Mouse (Mus musculus) heart, adult 2 months (tissue): ENCODE measurements at regions not wholly inside any gene's neighbourhood (a gene's known extent, or its start where the extent isn't known, plus 50 kb on each side); places are given as distances from the start of the nearest gene placed in this dataset.

Experiments
- DNase-seq, 2 experiments: peaks; one replicate each; pipeline ENCODE4 v3.0.0; 2021
- H3K27ac ChIP-seq: fragments of 200-600 bp; 2 replicates; pipeline ENCODE4 v1.8.1; 2022
- H3K27me3 ChIP-seq: fragments of 200-500 bp; 2 replicates; pipeline ENCODE4 v1.6.1; 2012; ENCODE audit warnings: mild to moderate bottlenecking, low read length, inconsistent platforms, mixed read lengths; ENCODE audit not compliant: control insufficient read depth, insufficient read depth
- H3K36me3 ChIP-seq: fragments of 200-500 bp; 2 replicates; pipeline ENCODE4 v1.6.1; 2012; ENCODE audit warnings: low read length, inconsistent platforms; ENCODE audit not compliant: control insufficient read depth, insufficient read depth
- H3K4me1 ChIP-seq: fragments of 200-500 bp; 2 replicates; pipeline ENCODE4 v1.6.1; 2011; ENCODE audit warnings: low read length; ENCODE audit not compliant: control insufficient read depth, insufficient read depth
- H3K4me3 ChIP-seq: fragments of 200-600 bp; 2 replicates; pipeline ENCODE4 v1.8.1; 2022
- H3K79me2 ChIP-seq: fragments of 200-500 bp; replicated peaks from 2 replicates; pipeline ENCODE4 v1.6.1; 2012; ENCODE audit warnings: mild to moderate bottlenecking, inconsistent platforms, low read length, moderate library complexity, mixed read lengths; ENCODE audit not compliant: control insufficient read depth, insufficient read depth
- H3K9ac ChIP-seq: fragments of 200-500 bp; 2 replicates; pipeline ENCODE4 v1.6.1; 2012; ENCODE audit warnings: low read depth, mild to moderate bottlenecking, control low read depth, inconsistent platforms, low read length, mixed read lengths
- CTCF ChIP-seq: fragments of 200-600 bp; IDR thresholded peaks from 2 replicates; pipeline ENCODE4 v1.8.1; 2022; ENCODE audit warnings: antibody characterized with exemption, mild to moderate bottlenecking, moderate library complexity
- EP300 ChIP-seq: fragments of 200-500 bp; IDR thresholded peaks from 2 replicates; pipeline ENCODE4 v1.6.1; 2011; ENCODE audit warnings: low read depth, low read length, control low read depth; ENCODE audit not compliant: insufficient read depth
- POLR2A ChIP-seq: fragments of 200-500 bp; IDR thresholded peaks from 2 replicates; pipeline ENCODE4 v1.6.1; 2011; ENCODE audit warnings: mild to moderate bottlenecking, low read depth, low read length, control low read depth; ENCODE audit not compliant: insufficient read depth
- WGBS: fragments of 180-500 bp; shearing (Covaris S2); methylation state at CpG from one replicate; pipeline ENCODE4 v1.1.7; 2018; 5-methylcytosine and 5-hydroxymethylcytosine counted together
- intact Hi-C: fragments of 180-260 bp; cut with DNase I; formaldehyde crosslinking; loops from one replicate; pipeline ENCODE4 v1.15.1; 2025

GRCm38 (mm10) chr12:93677478-93677877 is 1828.5 kb upstream of the Sel1l start:
- intact Hi-C loops, result no loop called here
- 85% methylated on average over 1 of the region's 1 CpGs for WGBS
- DNase-seq, result no peak

DNA sequence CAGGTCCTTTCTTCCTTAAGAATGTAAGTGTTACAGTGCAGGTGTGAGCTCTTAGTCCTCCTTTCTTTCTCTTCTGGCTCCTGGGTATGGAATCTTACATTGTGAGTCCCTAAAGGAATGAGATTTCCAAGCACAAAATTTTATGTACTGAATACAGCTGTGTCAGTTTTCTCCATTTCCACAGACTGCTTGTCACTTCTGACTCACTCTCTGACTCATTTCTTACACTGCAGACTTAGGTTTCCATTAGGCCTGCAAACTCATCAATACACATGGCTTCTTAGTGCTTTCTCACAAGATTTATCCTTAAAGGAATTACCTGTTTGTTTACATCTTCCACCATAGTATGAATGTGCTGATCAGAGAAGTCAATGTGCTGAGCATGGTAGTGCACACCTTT is 1826.1 kb upstream of the Sel1l start:
- TF ChIP-seq EP300 (no peak), CTCF (no peak), POLR2A (no peak)
- H3K4me3 ChIP-seq, result no peak overlapping the region
- DNase-seq, result no peak
- intact Hi-C loops, result no loop called here
- no peaks in the 10 kb centered on the region for H3K27me3 ChIP-seq
- no peaks in the 10 kb centered on the region for H3K36me3 ChIP-seq
- H3K9ac ChIP-seq, result no peak overlapping the region
- no peaks in the 10 kb centered on the region for H3K79me2 ChIP-seq
- H3K27ac ChIP-seq, result no peak overlapping the region
- H3K4me1 ChIP-seq, result no peaks in the 10 kb centered on the region

More at GRCm38 (mm10) chr12:93677478-93677877, 1828.5 kb upstream of the Sel1l start:
- Histone ChIP-seq H3K79me2 (no peaks in the 10 kb centered on the region), H3K27ac (no peak overlapping the region), H3K4me3 (no peak overlapping the region), H3K4me1 (no peaks in the 10 kb centered on the region), H3K27me3 (no peaks in the 10 kb centered on the region), H3K36me3 (no peaks in the 10 kb centered on the region), H3K9ac (no peak overlapping the region)
- no peak for TF ChIP-seq CTCF
- no peak for TF ChIP-seq POLR2A
- TF ChIP-seq EP300, result no peak

DNA sequence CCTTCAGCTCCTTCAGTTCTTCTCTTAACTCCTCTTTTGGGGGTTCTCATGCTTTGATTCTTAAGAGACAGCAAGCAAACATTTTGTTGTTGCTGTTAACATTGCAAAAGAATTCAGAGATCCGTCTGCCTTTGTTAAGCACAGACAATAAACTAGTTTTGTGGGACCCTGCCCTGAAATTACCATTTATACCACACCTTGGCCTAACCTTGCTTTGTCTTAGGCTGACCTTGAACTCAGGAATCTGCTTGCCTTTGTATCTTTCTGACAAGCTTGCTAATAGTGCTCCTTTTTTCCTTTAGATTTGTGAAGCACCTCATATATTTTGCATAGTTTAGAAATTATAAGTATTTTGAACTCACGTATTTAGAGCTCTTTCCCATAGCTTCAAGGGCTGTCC is 1820.3 kb upstream of the Sel1l start:
- no peak for TF ChIP-seq EP300
- TF ChIP-seq POLR2A, result no peak
- no peak for TF ChIP-seq CTCF
- Histone ChIP-seq H3K27ac (no peak overlapping the region), H3K4me3 (no peak overlapping the region), H3K4me1 (no peaks in the 10 kb centered on the region), H3K79me2 (no peaks in the 10 kb centered on the region), H3K9ac (no peak overlapping the region), H3K36me3 (no peaks in the 10 kb centered on the region), H3K27me3 (no peaks in the 10 kb centered on the region)
- 72% methylated on average over 2 of the region's 2 CpGs for WGBS
- intact Hi-C loops, result no loop called here
- no peak for DNase-seq

DNA sequence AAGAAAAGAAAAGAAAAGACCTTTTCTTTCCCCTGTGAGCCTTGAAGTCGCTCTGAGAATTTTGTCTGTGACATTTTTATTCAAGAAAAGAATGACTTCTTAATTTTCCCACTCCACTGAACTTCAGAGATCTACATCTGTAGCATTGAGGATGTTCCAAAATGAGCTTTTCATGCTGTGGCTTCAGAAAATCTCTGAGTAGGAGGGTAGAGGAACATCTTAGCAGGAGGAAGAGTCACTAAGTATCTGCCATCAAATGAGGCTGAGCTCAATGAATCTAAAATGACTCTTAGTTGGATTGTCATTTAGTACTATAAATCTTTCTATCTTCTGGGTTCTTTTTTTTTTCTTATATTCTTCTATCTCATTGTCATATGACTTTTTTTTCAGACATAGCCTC is 1817.8 kb upstream of the Sel1l start:
- Histone ChIP-seq H3K36me3 (no peaks in the 10 kb centered on the region), H3K27me3 (no peaks in the 10 kb centered on the region), H3K4me1 (no peaks in the 10 kb centered on the region), H3K79me2 (no peaks in the 10 kb centered on the region), H3K9ac (no peak overlapping the region), H3K4me3 (no peak overlapping the region), H3K27ac (no peak overlapping the region)
- intact Hi-C loops, result no loop called here
- WGBS, result 73% methylated on average over 1 of the region's 1 CpGs
- no peak for DNase-seq
- TF ChIP-seq CTCF (no peak), POLR2A (no peak), EP300 (no peak)
